Mouse (Mus musculus) CH12.LX (cell line): Measurements from ENCODE around the gene Tubg1. TPM values are rescaled to one million over a fixed set of nuclear protein-coding genes. Genes with fewer than 3 reads are reported as not detected.

ENCODE experiments used
- DNase-seq: peaks from one replicate; pipeline ENCODE4 v3.0.0-alpha.2; 2013; ENCODE audit errors: extremely low read depth
- H3K27ac ChIP-seq: 2 replicates; pipeline ENCODE4 v1.5.1; 2012; ENCODE audit warnings: low read depth, mild to moderate bottlenecking, control low read depth, moderate library complexity; ENCODE audit not compliant: insufficient read depth
- H3K27me3 ChIP-seq: replicated peaks from 2 replicates; pipeline ENCODE3; 2012; ENCODE audit warnings: inconsistent platforms
- H3K36me3 ChIP-seq, 2 experiments: replicated peaks in 1 of 2; 2 replicates each; pipeline versions ENCODE3 to v1.6.1; 2012; ENCODE audit warnings: inconsistent platforms in 1 of 2, low read length in 1 of 2, mild to moderate bottlenecking in 1 of 2, mixed read lengths in 1 of 2, moderate library complexity in 1 of 2; ENCODE audit not compliant: control insufficient read depth in 1 of 2, insufficient read depth in 1 of 2
- H3K4me1 ChIP-seq, 2 experiments: 2 replicates each; pipeline ENCODE4 v1.6.1; 2012; ENCODE audit warnings: inconsistent platforms in 1 of 2, moderate library complexity in 1 of 2; ENCODE audit not compliant: insufficient read depth in 2 of 2, control insufficient read depth in 1 of 2
- H3K4me2 ChIP-seq: 2 replicates; pipeline ENCODE4 v1.6.1; 2012; ENCODE audit warnings: low read depth, mild to moderate bottlenecking, control low read depth; ENCODE audit not compliant: poor library complexity, insufficient read depth, severe bottlenecking
- H3K4me3 ChIP-seq, 3 experiments: fragments of 150-350 bp in 1 of 3; sonication (generic) in 1 of 3; replicated peaks in 1 of 3; 2 replicates each; pipeline versions ENCODE3 to v1.5.1; 2011 to 2012; ENCODE audit warnings: low read depth in 2 of 3, low read length in 2 of 3, mild to moderate bottlenecking in 2 of 3, moderate library complexity in 2 of 3, control low read depth in 1 of 3, improper control_type of control experiment in 1 of 3, inconsistent platforms in 1 of 3, mixed read lengths in 1 of 3; ENCODE audit not compliant: poor library complexity in 1 of 3
- H3K79me2 ChIP-seq: replicated peaks from 2 replicates; pipeline ENCODE4 v1.6.1; 2012; ENCODE audit warnings: mild to moderate bottlenecking, moderate library complexity; ENCODE audit not compliant: control insufficient read depth, poor library complexity, insufficient read depth, severe bottlenecking; ENCODE audit errors: extremely low read depth
- H3K9ac ChIP-seq: 2 replicates; pipeline ENCODE4 v1.6.1; 2012; ENCODE audit warnings: low read depth, mild to moderate bottlenecking, control low read depth, moderate library complexity; ENCODE audit not compliant: insufficient read depth
- H3K9me3 ChIP-seq: replicated peaks from 2 replicates; pipeline ENCODE3; 2012; ENCODE audit warnings: low read length, inconsistent platforms, mixed read lengths
- BHLHE40 ChIP-seq: IDR thresholded peaks from 2 replicates; pipeline ENCODE4 v1.6.1; 2011; ENCODE audit warnings: mild to moderate bottlenecking, low read depth, low read length, improper control_type of control experiment
- E2F4 ChIP-seq: IDR thresholded peaks from 2 replicates; pipeline ENCODE4 v1.6.1; 2011; ENCODE audit warnings: low read depth, low read length, improper control_type of control experiment; ENCODE audit not compliant: insufficient replicate concordance
- EP300 ChIP-seq: IDR thresholded peaks from 2 replicates; pipeline ENCODE4 v1.6.1; 2011; ENCODE audit warnings: low read length, improper control_type of control experiment
- GABPA ChIP-seq: IDR thresholded peaks from 2 replicates; pipeline ENCODE4 v1.6.1; 2012; ENCODE audit warnings: low read depth, low read length, improper control_type of control experiment, inconsistent platforms; ENCODE audit not compliant: insufficient replicate concordance
- HCFC1 ChIP-seq: IDR thresholded peaks from 2 replicates; pipeline ENCODE4 v1.6.1; 2012; ENCODE audit warnings: low read depth, mild to moderate bottlenecking, inconsistent platforms, low read length, improper control_type of control experiment
- JUND ChIP-seq: conservative IDR thresholded peaks from 2 replicates; pipeline ENCODE4 v1.6.1; 2011; ENCODE audit warnings: low read depth, low read length, improper control_type of control experiment
- MAFK ChIP-seq: IDR thresholded peaks from 2 replicates; pipeline ENCODE4 v1.6.1; 2011; ENCODE audit warnings: low read length, improper control_type of control experiment; ENCODE audit not compliant: insufficient replicate concordance
- MAX ChIP-seq: IDR thresholded peaks from 2 replicates; pipeline ENCODE4 v1.6.1; 2011; ENCODE audit warnings: low read length, improper control_type of control experiment
- MYC ChIP-seq: IDR thresholded peaks from 2 replicates; pipeline ENCODE4 v1.6.1; 2011; ENCODE audit warnings: low read depth, mild to moderate bottlenecking, improper control_type of control experiment, low read length
- NELFE ChIP-seq: IDR thresholded peaks from 2 replicates; pipeline ENCODE4 v1.6.1; 2011; ENCODE audit warnings: low read depth, low read length, improper control_type of control experiment
- NRF1 ChIP-seq: IDR thresholded peaks from 2 replicates; pipeline ENCODE4 v1.6.1; 2014; ENCODE audit warnings: low read depth, mild to moderate bottlenecking, inconsistent platforms, low read length, improper control_type of control experiment, moderate library complexity
- PAX5 ChIP-seq: IDR thresholded peaks from 2 replicates; pipeline ENCODE4 v1.6.1; 2012; ENCODE audit warnings: low read length, inconsistent platforms, mixed read lengths
- POLR2A ChIP-seq: IDR thresholded peaks from 2 replicates; pipeline ENCODE4 v1.6.1; 2011; ENCODE audit warnings: low read depth, mild to moderate bottlenecking, improper control_type of control experiment, low read length
- RCOR1 ChIP-seq: conservative IDR thresholded peaks from 2 replicates; pipeline ENCODE4 v1.6.1; 2012; ENCODE audit warnings: low read depth, mild to moderate bottlenecking, inconsistent platforms, low read length, improper control_type of control experiment
- SIN3A ChIP-seq: IDR thresholded peaks from 2 replicates; pipeline ENCODE4 v1.6.1; 2012; ENCODE audit warnings: low read length, improper control_type of control experiment, inconsistent platforms
- SMC3 ChIP-seq: IDR thresholded peaks from 2 replicates; pipeline ENCODE4 v1.6.1; 2011; ENCODE audit warnings: low read depth, low read length, improper control_type of control experiment
- UBTF ChIP-seq: IDR thresholded peaks from 2 replicates; pipeline ENCODE4 v1.6.1; 2012; ENCODE audit warnings: low read depth, mild to moderate bottlenecking, inconsistent platforms, low read length, improper control_type of control experiment, moderate library complexity
- USF2 ChIP-seq: conservative IDR thresholded peaks from 2 replicates; pipeline ENCODE4 v1.6.1; 2011; ENCODE audit warnings: low read depth, low read length, improper control_type of control experiment
- ZKSCAN1 ChIP-seq: IDR thresholded peaks from 2 replicates; pipeline ENCODE4 v1.6.1; 2012; ENCODE audit warnings: low read depth, inconsistent platforms, low read length, improper control_type of control experiment, borderline replicate concordance
- ZMIZ1 ChIP-seq: IDR thresholded peaks from 2 replicates; pipeline ENCODE4 v1.6.1; 2012; ENCODE audit warnings: low read depth, mild to moderate bottlenecking, inconsistent platforms, low read length, improper control_type of control experiment
- ZNF384 ChIP-seq: IDR thresholded peaks from 2 replicates; pipeline ENCODE4 v1.6.1; 2012; ENCODE audit warnings: low read depth, low read length, improper control_type of control experiment, inconsistent platforms
- dilution Hi-C: fragments of 300-500 bp; cut with MboI; formaldehyde crosslinking; loops from 2 replicates; pipeline ENCODE4 v1.14.3; 2020; ENCODE audit warnings: low sequenced_read_pairs; ENCODE audit not compliant: extremely low pct_unique_long_range_greater_than_20kb, extremely low pct_ligation_motif_present
- in situ Hi-C: fragments of 300-500 bp; cut with MboI; formaldehyde crosslinking; loops from 3 replicates; pipeline ENCODE4 v1.14.3; 2019; ENCODE audit warnings: low sequenced_read_pairs, low pct_ligation_motif_present, low pct_unique_long_range_greater_than_20kb, mixed read lengths
- polyA plus RNA-seq: library from polyadenylated mRNA; unstranded; fragments of >175 nt; gene quantifications from 2 replicates; pipeline ENCODE4 v1.2.1, GENCODE M21; 2012; ENCODE audit warnings: low read depth; ENCODE audit not compliant: insufficient read length
- total RNA-seq, 2 experiments: library from RNA; depleted of rRNA; stranded (reverse); fragments of 300-350 nt in 1 of 2; fragments of >200 nt in 1 of 2; gene quantifications; 2 replicates each; pipeline ENCODE4 v1.2.3; 2012 to 2014

The Tubg1 gene
- total and polyA plus RNA-seq, 3 experiments, result 57.4 to 190 (median 108) TPM

GRCm38 (mm10) chr11:101070189-101070527, 49.6 kb upstream of the Tubg1 start (continued):
- TF ChIP-seq ZNF384 (no peak), RCOR1 (0 out of 2 replicates have a peak, but pooled peaks have one; percentile 1)

GRCm38 (mm10) chr11:101070987-101071386, 48.8 kb upstream of the Tubg1 start:
- peak overlapping the region in 1 of 3 experiments; percentile 74 for H3K4me3 ChIP-seq
- no peak overlapping the region for H3K27ac ChIP-seq
- no peak for DNase-seq
- no peaks in the 10 kb centered on the region for H3K79me2 ChIP-seq
- no peaks in the 10 kb centered on the region for H3K9me3 ChIP-seq
- TF ChIP-seq UBTF (no peak), USF2 (no peak), JUND (no peak), MYC (no peak), MAX (no peak), MAFK (no peak), POLR2A (no peak)
- peaks cover 2% of the 10 kb centered on the region for H3K27me3 ChIP-seq
- peaks cover 8 to 21% of the 10 kb centered on the region in 2 experiments for H3K4me1 ChIP-seq
- in situ Hi-C loops (no loop called here), dilution Hi-C loops (no loop called here)
- peak overlapping the region; percentile 67 for H3K4me2 ChIP-seq
- 0 out of 2 replicates have a peak overlapping the region, but pooled peaks have one; percentile 76 for H3K9ac ChIP-seq
- H3K36me3 ChIP-seq, result peaks cover 0 to 20% of the 10 kb centered on the region in 2 experiments

GRCm38 (mm10) chr11:101071810-101072428, 47.8 kb upstream of the Tubg1 start:
- H3K4me2 ChIP-seq, result no peak overlapping the region

More at GRCm38 (mm10) chr11:101071810-101072428, 47.8 kb upstream of the Tubg1 start:
- H3K4me1 ChIP-seq, result peaks cover 8 to 19% of the 10 kb centered on the region in 2 experiments
- no peak overlapping the region for H3K27ac ChIP-seq
- dilution Hi-C loops, result no loop called here
- H3K9me3 ChIP-seq, result no peaks in the 10 kb centered on the region
- H3K9ac ChIP-seq, result no peak overlapping the region
- H3K36me3 ChIP-seq, result peaks cover 8 to 29% of the 10 kb centered on the region in 2 experiments
- H3K79me2 ChIP-seq, result no peaks in the 10 kb centered on the region
- in situ Hi-C loops, result no loop called here
- H3K27me3 ChIP-seq, result peaks cover 2% of the 10 kb centered on the region
- DNase-seq, result no peak
- TF ChIP-seq SMC3, result no peak
- no peak for TF ChIP-seq PAX5
- no peak for TF ChIP-seq POLR2A
- no peak for TF ChIP-seq GABPA
- TF ChIP-seq NELFE, result no peak
- TF ChIP-seq MAFK, result no peak
- no peak for TF ChIP-seq RCOR1
- no peak for TF ChIP-seq HCFC1
- no peak for TF ChIP-seq EP300
- TF ChIP-seq ZKSCAN1, result no peak
- no peak for TF ChIP-seq E2F4
- no peak for TF ChIP-seq ZMIZ1
- TF ChIP-seq JUND, result no peak
- TF ChIP-seq NRF1, result no peak
- no peak for TF ChIP-seq SIN3A
- TF ChIP-seq BHLHE40, result no peak
- H3K4me3 ChIP-seq, result no peak overlapping the region
